Mouse (Mus musculus): ENCODE data around the gene Olfr430. TPM values are rescaled to one million over a fixed set of nuclear protein-coding genes. Genes with fewer than 3 reads are reported as not detected.
"Not testable (repeated sequence)": the region's sequence is repeated elsewhere in the genome, so short reads cannot be mapped to it uniquely, and the experiment has no call there.

Gene Olfr430
- not detected for total RNA-seq (2022)

GRCm38 (mm10) chr1:174066305-174066704 is at the start of gene Olfr430:
Gene Olfr430 (plus strand): TSS chr1:174066605.
- no peak for DNase-seq (ENCODE audit: low spot score in 2 of 2)

GRCm38 (mm10) chr1:174031698-174032097 is 34.7 kb upstream of the Olfr430 start, which contains the start of gene Ifi205:
Gene Ifi205 (minus strand): TSS chr1:174031810.
- no peak for DNase-seq (ENCODE audit: low spot score in 2 of 2)

GRCm38 (mm10) chr1:174035841-174036240 is 30.6 kb upstream of the Olfr430 start:
- DNase-seq (ENCODE audit: low spot score in 2 of 2), result no peak

- no peak for DNase-seq (ENCODE audit: low spot score in 2 of 2)
Observed at GRCm38 (mm10) chr1:174038480-174038879, 27.9 kb upstream of the Olfr430 start.

- no peak for DNase-seq (ENCODE audit: low spot score in 2 of 2)
Observed at GRCm38 (mm10) chr1:174040523-174041177, 25.8 kb upstream of the Olfr430 start, which contains the start of gene Olfr433. Gene Olfr433 (plus strand): TSS chr1:174040705.

GRCm38 (mm10) chr1:174042091-174042884 is 24.1 kb upstream of the Olfr430 start:
- not testable (repeated sequence) for DNase-seq (ENCODE audit: low spot score in 2 of 2)

- no peak for DNase-seq (ENCODE audit: low spot score in 2 of 2)
Observed at GRCm38 (mm10) chr1:174044431-174044830, 22.0 kb upstream of the Olfr430 start.

GRCm38 (mm10) chr1:174048227-174048626 is 18.2 kb upstream of the Olfr430 start:
- not testable (repeated sequence) for DNase-seq (ENCODE audit: low spot score in 2 of 2)

GRCm38 (mm10) chr1:174048893-174049292 is 17.5 kb upstream of the Olfr430 start, which contains the start of gene Olfr432:
Gene Olfr432 (plus strand): TSS chr1:174049205.
- no peak for DNase-seq (ENCODE audit: low spot score in 2 of 2)

GRCm38 (mm10) chr1:174049357-174049756 is 17.0 kb upstream of the Olfr430 start:
- not testable (repeated sequence) for DNase-seq (ENCODE audit: low spot score in 2 of 2)

- DNase-seq (ENCODE audit: low spot score in 2 of 2), result no peak
Observed at GRCm38 (mm10) chr1:174050532-174050931, 15.9 kb upstream of the Olfr430 start.

- no peak for DNase-seq (ENCODE audit: low spot score in 2 of 2)
Observed at GRCm38 (mm10) chr1:174051515-174051914, 14.9 kb upstream of the Olfr430 start.

GRCm38 (mm10) chr1:174051931-174052536 is 14.4 kb upstream of the Olfr430 start:
- no peak for DNase-seq (ENCODE audit: low spot score in 2 of 2)

- DNase-seq (ENCODE audit: low spot score in 2 of 2), result no peak
Observed at GRCm38 (mm10) chr1:174052981-174053380, 13.4 kb upstream of the Olfr430 start.

GRCm38 (mm10) chr1:174055248-174055647 is 11.2 kb upstream of the Olfr430 start:
- DNase-seq (ENCODE audit: low spot score in 2 of 2), result no peak

- DNase-seq (ENCODE audit: low spot score in 2 of 2), result no peak
Observed at GRCm38 (mm10) chr1:174084031-174084430, 17.6 kb downstream of the Olfr430 start, which contains the start of gene Olfr429. Gene Olfr429 (plus strand): TSS chr1:174084331.

GRCm38 (mm10) chr1:174096591-174096990 is 30.2 kb downstream of the Olfr430 start, which contains the start of gene Olfr427:
Gene Olfr427 (plus strand): TSS chr1:174096891.
- DNase-seq (ENCODE audit: low spot score in 2 of 2), result no peak

- no peak for DNase-seq (ENCODE audit: low spot score in 2 of 2)
Observed at GRCm38 (mm10) chr1:174103735-174104134, 37.3 kb downstream of the Olfr430 start.

- DNase-seq (ENCODE audit: low spot score in 2 of 2), result no peak
Observed at GRCm38 (mm10) chr1:174121062-174121461, 54.7 kb downstream of the Olfr430 start, which contains the start of gene Olfr231. Gene Olfr231 (minus strand): TSS chr1:174121162.

Measured in left cerebral cortex, adult 8-10 months (tissue).